Mouse (Mus musculus): ENCODE results near the gene Gm13090. TPM values are rescaled to one million over a fixed set of nuclear protein-coding genes. Genes with fewer than 3 reads are reported as not detected.

Gene Gm13090
- polyA plus RNA-seq, 1 experiment: not detected

DNA sequence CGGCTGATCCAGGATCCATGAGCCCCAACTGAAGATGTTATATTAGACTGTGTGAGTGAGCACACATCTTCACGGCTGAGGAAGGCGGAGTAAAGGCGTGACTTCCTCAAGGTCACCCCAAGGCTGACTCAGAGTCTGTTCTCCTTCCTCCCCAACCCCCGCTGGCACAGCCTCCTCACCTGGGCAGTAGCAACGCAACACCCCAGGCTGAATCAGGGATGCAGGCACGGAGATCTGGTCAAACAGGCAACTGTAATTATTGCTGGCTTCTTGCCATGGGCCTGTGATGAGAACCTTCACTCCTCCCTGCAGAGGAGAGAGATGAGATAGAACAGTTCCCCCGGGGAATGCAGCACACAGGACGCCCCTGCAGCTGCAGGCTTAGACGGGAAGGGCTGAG, 48.8 kb downstream of the Gm13090 start:
- no peaks in the 10 kb centered on the region for H3K27me3 ChIP-seq (ENCODE audit: control insufficient read depth, insufficient read depth, low read length, poor library complexity, severe bottlenecking)
- no peak overlapping the region for H3K4me3 ChIP-seq (ENCODE audit: low read depth, low read length)
- TF ChIP-seq EP300 (IDR thresholded peaks at IDR 0.05; ENCODE audit: insufficient read depth, low read depth, low read length) (peak; percentile 70; the same call in 1 of the 2 replicates), POLR2A (IDR thresholded peaks at IDR 0.05; ENCODE audit: insufficient read depth, low read length) (no peak)
- H3K4me1 ChIP-seq (ENCODE audit: control insufficient read depth, insufficient read depth, low read length): peaks cover 10% of the 10 kb centered on the region
- no peaks in the 10 kb centered on the region for H3K36me3 ChIP-seq (ENCODE audit: control insufficient read depth, insufficient read depth, low read length, poor library complexity, severe bottlenecking)
- H3K9me3 ChIP-seq (replicated peaks; ENCODE audit: control insufficient read depth, insufficient read depth, low read length, poor library complexity, severe bottlenecking): no peaks in the 10 kb centered on the region
- H3K9ac ChIP-seq (ENCODE audit: low read depth, poor library complexity, severe bottlenecking): no peak overlapping the region
- H3K27ac ChIP-seq (ENCODE audit: insufficient read depth, low read length): no peak overlapping the region

DNA sequence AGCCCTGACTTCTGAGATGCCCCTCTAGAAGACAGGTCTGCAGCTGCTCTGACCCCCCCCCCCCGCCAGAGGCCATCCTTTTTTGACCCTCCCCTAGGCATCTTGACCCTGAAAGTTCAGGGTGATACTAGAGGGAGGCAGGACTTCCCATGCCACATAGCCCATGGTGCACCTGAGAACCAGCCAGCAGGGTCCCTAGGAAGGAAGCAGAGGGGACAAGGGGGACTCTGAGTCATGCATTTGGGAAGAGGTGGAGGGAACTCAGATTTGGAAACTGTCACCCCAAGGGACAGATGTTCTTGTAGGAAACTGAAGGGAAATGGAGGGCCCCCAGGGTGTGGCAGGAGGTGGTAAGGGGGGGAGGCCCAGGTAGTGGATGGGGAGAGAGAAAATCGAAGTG, 49.2 kb downstream of the Gm13090 start:
- no peaks in the 10 kb centered on the region for H3K36me3 ChIP-seq (ENCODE audit: control insufficient read depth, insufficient read depth, low read length, poor library complexity, severe bottlenecking)
- peaks cover 10% of the 10 kb centered on the region for H3K4me1 ChIP-seq (ENCODE audit: control insufficient read depth, insufficient read depth, low read length)
- no peaks in the 10 kb centered on the region for H3K27me3 ChIP-seq (ENCODE audit: control insufficient read depth, insufficient read depth, low read length, poor library complexity, severe bottlenecking)
- H3K9ac ChIP-seq (ENCODE audit: low read depth, poor library complexity, severe bottlenecking): no peak overlapping the region
- H3K27ac ChIP-seq (ENCODE audit: insufficient read depth, low read length): no peak overlapping the region
- TF ChIP-seq POLR2A (IDR thresholded peaks at IDR 0.05; ENCODE audit: insufficient read depth, low read length) (no peak), CTCF (IDR thresholded peaks at IDR 0.05; ENCODE audit: low read depth, low read length) (no peak), EP300 (IDR thresholded peaks at IDR 0.05; ENCODE audit: insufficient read depth, low read depth, low read length) (no peak)
- no peak overlapping the region for H3K4me3 ChIP-seq (ENCODE audit: low read depth, low read length)
- H3K9me3 ChIP-seq (replicated peaks; ENCODE audit: control insufficient read depth, insufficient read depth, low read length, poor library complexity, severe bottlenecking): no peaks in the 10 kb centered on the region

DNA sequence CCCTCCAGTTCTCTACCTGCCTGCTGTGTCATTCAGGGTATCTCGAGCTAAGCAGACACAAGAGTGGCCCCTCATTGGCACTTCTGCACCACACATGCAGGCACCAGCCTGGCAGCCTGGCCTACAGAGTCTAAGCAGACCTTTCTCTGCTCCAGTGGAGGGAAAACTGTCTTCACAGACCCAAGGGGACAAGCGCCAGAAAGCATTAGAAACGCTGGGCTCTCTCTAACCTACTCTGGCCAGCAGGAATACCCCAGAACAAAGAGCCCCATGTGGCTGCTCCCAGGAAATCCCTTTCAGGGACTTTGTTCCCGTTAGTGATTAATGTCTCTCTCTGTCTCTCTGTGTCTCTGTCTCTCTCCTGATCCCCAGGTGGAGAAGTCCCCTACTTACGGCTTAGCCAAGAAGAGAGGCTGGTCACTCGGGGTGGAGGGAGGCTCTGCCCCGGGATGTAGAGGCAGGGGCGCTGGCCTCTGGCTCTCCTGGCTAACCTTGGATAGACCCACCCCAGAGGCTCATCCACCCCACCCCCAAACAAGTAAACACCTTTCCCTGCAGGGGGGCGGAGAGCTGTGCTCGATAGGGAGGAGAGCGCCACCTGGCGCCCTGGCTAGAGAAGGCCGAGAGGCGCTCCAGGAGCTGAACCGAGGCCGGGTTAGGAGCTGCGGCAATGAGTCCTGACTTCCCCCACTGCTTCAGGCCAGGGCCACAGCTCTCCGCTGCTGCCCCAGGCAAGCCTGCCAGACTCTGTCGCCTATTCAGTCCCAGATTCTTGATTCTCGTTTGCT, 49.9 kb downstream of the Gm13090 start:
- H3K4me3 ChIP-seq (ENCODE audit: low read depth, low read length): peak overlapping the region; percentile 37
- TF ChIP-seq POLR2A (IDR thresholded peaks at IDR 0.05; ENCODE audit: insufficient read depth, low read length): no peak
- peak; percentile 82 for TF ChIP-seq CTCF (IDR thresholded peaks at IDR 0.05; ENCODE audit: low read depth, low read length)
- TF ChIP-seq EP300 (IDR thresholded peaks at IDR 0.05; ENCODE audit: insufficient read depth, low read depth, low read length): peak; percentile 65; the same call in 1 of the 2 replicates
- H3K4me1 ChIP-seq (ENCODE audit: control insufficient read depth, insufficient read depth, low read length): peaks cover 10% of the 10 kb centered on the region
- H3K9ac ChIP-seq (ENCODE audit: low read depth, poor library complexity, severe bottlenecking): no peak overlapping the region
- H3K36me3 ChIP-seq (ENCODE audit: control insufficient read depth, insufficient read depth, low read length, poor library complexity, severe bottlenecking): no peaks in the 10 kb centered on the region
- no peak overlapping the region for H3K27ac ChIP-seq (ENCODE audit: insufficient read depth, low read length)
- H3K27me3 ChIP-seq (ENCODE audit: control insufficient read depth, insufficient read depth, low read length, poor library complexity, severe bottlenecking): no peaks in the 10 kb centered on the region
- H3K9me3 ChIP-seq (replicated peaks; ENCODE audit: control insufficient read depth, insufficient read depth, low read length, poor library complexity, severe bottlenecking): peaks cover under 1% of the 10 kb centered on the region; the same call in 1 of the 2 replicates

DNA sequence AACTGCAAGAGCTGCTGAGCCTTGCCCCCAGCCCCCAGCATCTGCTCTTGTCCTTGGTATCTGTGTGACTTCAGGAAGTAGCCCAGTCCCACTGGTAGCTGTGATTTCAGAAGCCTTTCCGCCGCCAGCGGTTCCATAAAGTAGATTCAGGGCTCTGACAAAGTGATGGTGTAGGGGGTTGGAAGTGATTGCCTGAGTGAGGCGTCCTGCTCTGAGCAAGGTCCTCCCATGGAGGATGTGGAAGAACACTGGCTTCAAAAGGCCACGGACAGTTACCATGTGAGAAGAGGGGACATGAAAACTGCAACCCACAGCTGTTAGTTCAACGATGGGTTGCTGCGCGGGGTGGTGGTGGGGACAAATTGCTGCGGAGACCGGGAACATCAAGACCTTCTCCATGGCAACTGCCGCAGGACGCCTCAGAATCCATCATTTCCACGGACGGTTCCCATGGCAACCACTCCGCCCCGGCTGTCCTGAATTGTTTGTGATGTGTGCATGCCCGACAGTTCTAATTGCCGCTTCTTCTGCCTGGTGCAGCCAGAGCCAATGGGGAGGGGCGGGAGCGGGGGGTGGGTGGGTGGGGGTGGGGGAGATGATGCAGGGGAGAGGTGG, 51.1 kb downstream of the Gm13090 start:
- no peak overlapping the region for H3K9ac ChIP-seq (ENCODE audit: low read depth, poor library complexity, severe bottlenecking)

More for the DNA sequence above, 51.1 kb downstream of the Gm13090 start:
- Histone ChIP-seq H3K9me3 (replicated peaks; ENCODE audit: control insufficient read depth, insufficient read depth, low read length, poor library complexity, severe bottlenecking) (peaks cover 12% of the 10 kb centered on the region; the same call in 1 of the 2 replicates), H3K27me3 (ENCODE audit: control insufficient read depth, insufficient read depth, low read length, poor library complexity, severe bottlenecking) (no peaks in the 10 kb centered on the region), H3K27ac (ENCODE audit: insufficient read depth, low read length) (no peak overlapping the region), H3K36me3 (ENCODE audit: control insufficient read depth, insufficient read depth, low read length, poor library complexity, severe bottlenecking) (no peaks in the 10 kb centered on the region), H3K4me3 (ENCODE audit: low read depth, low read length) (no peak overlapping the region), H3K4me1 (ENCODE audit: control insufficient read depth, insufficient read depth, low read length) (peaks cover 10% of the 10 kb centered on the region)
- TF ChIP-seq CTCF (IDR thresholded peaks at IDR 0.05; ENCODE audit: low read depth, low read length) (no peak), POLR2A (IDR thresholded peaks at IDR 0.05; ENCODE audit: insufficient read depth, low read length) (no peak), EP300 (IDR thresholded peaks at IDR 0.05; ENCODE audit: insufficient read depth, low read depth, low read length) (no peak)

Other genes starting within 250 kb of the Gm13090 start
- 44.2 and 44.3 TPM in 2 replicates for gene Errfi1, start 235.7 kb upstream of the Gm13090 start, polyA plus RNA-seq (2011; ENCODE audit: insufficient read depth, insufficient read length, low read depth, missing spikeins)
- 210 and 215 TPM in 2 replicates for gene Park7, start 175.1 kb upstream of the Gm13090 start, polyA plus RNA-seq (2011; ENCODE audit: insufficient read depth, insufficient read length, low read depth, missing spikeins)
- gene Tnfrsf9, start 175.0 kb upstream of the Gm13090 start, polyA plus RNA-seq (2011; ENCODE audit: insufficient read depth, insufficient read length, low read depth, missing spikeins): 1.1 and 1.6 TPM in 2 replicates
- gene Uts2, start 92.5 kb upstream of the Gm13090 start, polyA plus RNA-seq (2011; ENCODE audit: insufficient read depth, insufficient read length, low read depth, missing spikeins): not detected in 2 replicates
- 11.9 and 14.1 TPM in 2 replicates for gene Per3, start 44.9 kb upstream of the Gm13090 start, polyA plus RNA-seq (2011; ENCODE audit: insufficient read depth, insufficient read length, low read depth, missing spikeins)
- 68.2 and 77.0 TPM in 2 replicates for gene Vamp3, start 31.6 kb upstream of the Gm13090 start, polyA plus RNA-seq (2011; ENCODE audit: insufficient read depth, insufficient read length, low read depth, missing spikeins)